Mouse (Mus musculus): ENCODE data around the gene Rad51b. TPM values are rescaled to one million over a fixed set of nuclear protein-coding genes. Genes with fewer than 3 reads are reported as not detected.
A peak's percentile ranks its signal among the peaks of the same experiment; 100 is the strongest.

Gene Rad51b
- polyA plus RNA-seq, 1 experiment from 2014 or later = 3.3 TPM

GRCm38 (mm10) chr12:79610511-79611103 is 313.5 kb downstream of the Rad51b start:
- H3K27ac ChIP-seq = peak overlapping the region; percentile 52
- no peaks in the 10 kb centered on the region for H3K36me3 ChIP-seq
- no peak overlapping the region for H3K4me3 ChIP-seq
- no peaks in the 10 kb centered on the region for H3K27me3 ChIP-seq
- no peak overlapping the region for H3K4me2 ChIP-seq
- ATAC-seq (replicated peaks; ENCODE audit: insufficient number of reproducible peaks, insufficient read depth, low FRiP score, low read depth) = no peak
- H3K4me1 ChIP-seq (replicated peaks) = peaks cover 43% of the 10 kb centered on the region
- no peaks in the 10 kb centered on the region for H3K9me3 ChIP-seq (replicated peaks)
- WGBS = 43% methylated on average over 6 of the region's 6 CpGs
- no peak overlapping the region for H3K9ac ChIP-seq

DNA sequence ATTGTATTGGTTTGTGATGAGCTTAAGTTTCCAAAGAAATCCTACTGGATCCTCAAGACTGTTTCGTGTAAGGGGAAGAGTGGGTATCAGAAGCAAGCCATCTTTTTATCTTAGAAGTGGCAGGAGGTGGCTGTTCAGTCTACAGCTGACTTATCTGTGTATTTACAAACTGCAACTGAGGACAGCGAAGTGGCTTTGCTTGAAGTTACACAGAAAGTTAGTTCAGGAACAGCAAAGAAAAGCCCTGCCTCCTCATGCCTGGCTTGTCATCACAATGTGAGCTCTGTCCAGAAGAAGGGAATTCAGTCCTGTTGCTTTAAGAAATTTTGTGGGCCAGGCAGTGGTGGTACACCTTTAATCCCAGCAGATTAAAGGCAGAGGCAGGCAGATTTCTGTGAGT is 314.6 kb downstream of the Rad51b start:
- H3K27me3 ChIP-seq = no peaks in the 10 kb centered on the region
- peaks cover 43% of the 10 kb centered on the region for H3K4me1 ChIP-seq (replicated peaks)
- 76% methylated on average over 2 of the region's 2 CpGs for WGBS
- H3K9ac ChIP-seq = no peak overlapping the region
- no peaks in the 10 kb centered on the region for H3K9me3 ChIP-seq (replicated peaks)
- no peaks in the 10 kb centered on the region for H3K36me3 ChIP-seq
- peak overlapping the region; percentile 74 for H3K27ac ChIP-seq
- no peak overlapping the region for H3K4me3 ChIP-seq
- no peak for ATAC-seq (replicated peaks; ENCODE audit: insufficient number of reproducible peaks, insufficient read depth, low FRiP score, low read depth)
- H3K4me2 ChIP-seq = no peak overlapping the region

- no peak overlapping the region for H3K4me2 ChIP-seq
- H3K27me3 ChIP-seq = no peaks in the 10 kb centered on the region
- peak; percentile 88 for ATAC-seq (replicated peaks; ENCODE audit: insufficient number of reproducible peaks, insufficient read depth, low FRiP score, low read depth)
- no peaks in the 10 kb centered on the region for H3K36me3 ChIP-seq
- 50% methylated on average over 14 of the region's 14 CpGs for WGBS
- H3K4me1 ChIP-seq (replicated peaks) = peaks cover 43% of the 10 kb centered on the region
- no peak overlapping the region for H3K4me3 ChIP-seq
- H3K27ac ChIP-seq = peak overlapping the region; percentile 74
- H3K9ac ChIP-seq = no peak overlapping the region
- H3K9me3 ChIP-seq (replicated peaks) = no peaks in the 10 kb centered on the region
Observed at GRCm38 (mm10) chr12:79612334-79613060, 315.4 kb downstream of the Rad51b start.

DNA sequence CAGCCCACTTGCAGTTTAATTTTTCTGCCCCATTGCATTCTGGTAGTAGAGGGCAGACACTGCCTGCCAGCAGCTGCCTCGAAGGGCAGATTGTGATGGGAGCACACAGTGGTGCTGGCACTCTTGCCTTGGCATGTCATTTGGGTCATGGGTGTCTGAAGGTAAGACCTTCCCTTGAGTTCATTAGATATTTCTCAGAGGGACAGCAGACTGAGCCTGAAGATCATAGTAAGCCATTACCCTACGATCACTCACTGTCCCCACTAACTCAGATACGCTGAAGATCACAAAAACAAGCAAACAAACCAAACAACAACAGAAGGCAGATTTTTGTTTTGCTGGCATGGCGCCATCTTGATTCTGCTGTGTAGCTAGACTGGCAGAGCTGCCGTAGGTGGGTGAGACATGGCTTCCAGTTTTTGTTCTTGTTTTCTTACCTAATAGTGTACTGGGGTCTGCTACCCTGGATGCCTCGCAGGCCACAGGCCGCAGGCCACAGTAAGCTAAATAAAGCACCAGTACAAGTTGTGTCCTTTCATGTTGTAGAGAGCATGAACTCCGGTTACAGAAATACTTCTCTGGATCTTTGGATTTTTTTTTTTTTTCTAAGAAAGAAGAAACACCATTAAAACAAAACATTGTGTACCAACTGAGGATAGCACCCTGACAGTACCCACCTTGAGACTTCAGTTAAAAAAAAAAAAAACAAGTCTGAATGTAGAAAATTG is 316.1 kb downstream of the Rad51b start:
- H3K27ac ChIP-seq = peak overlapping the region; percentile 74
- peaks cover 43% of the 10 kb centered on the region for H3K4me1 ChIP-seq (replicated peaks)
- H3K9ac ChIP-seq = no peak overlapping the region
- ATAC-seq (replicated peaks; ENCODE audit: insufficient number of reproducible peaks, insufficient read depth, low FRiP score, low read depth) = 0 out of 2 replicates have a peak, but pooled peaks have one; percentile 15
- no peak overlapping the region for H3K4me3 ChIP-seq
- H3K4me2 ChIP-seq = no peak overlapping the region
- H3K9me3 ChIP-seq (replicated peaks) = no peaks in the 10 kb centered on the region
- H3K27me3 ChIP-seq = no peaks in the 10 kb centered on the region
- H3K36me3 ChIP-seq = no peaks in the 10 kb centered on the region
- WGBS = 76% methylated on average over 8 of the region's 8 CpGs

GRCm38 (mm10) chr12:79613846-79614582 is 316.9 kb downstream of the Rad51b start:
- Histone ChIP-seq H3K4me3 (no peak overlapping the region), H3K27me3 (no peaks in the 10 kb centered on the region), H3K36me3 (no peaks in the 10 kb centered on the region), H3K9ac (no peak overlapping the region), H3K9me3 (replicated peaks) (no peaks in the 10 kb centered on the region), H3K4me2 (no peak overlapping the region), H3K27ac (0 out of 2 replicates have a peak overlapping the region, but pooled peaks have one; percentile 47), H3K4me1 (replicated peaks) (peaks cover 43% of the 10 kb centered on the region)
- ATAC-seq (replicated peaks; ENCODE audit: insufficient number of reproducible peaks, insufficient read depth, low FRiP score, low read depth) = no peak
- 72% methylated on average over 9 of the region's 9 CpGs for WGBS

GRCm38 (mm10) chr12:79614583-79614953 is 317.5 kb downstream of the Rad51b start:
- H3K27me3 ChIP-seq = no peaks in the 10 kb centered on the region
- H3K27ac ChIP-seq = peak overlapping the region; percentile 47; the same call in 1 of the 2 replicates
- no peak overlapping the region for H3K4me2 ChIP-seq
- peaks cover 43% of the 10 kb centered on the region for H3K4me1 ChIP-seq (replicated peaks)
- H3K36me3 ChIP-seq = no peaks in the 10 kb centered on the region
- no peak for ATAC-seq (replicated peaks; ENCODE audit: insufficient number of reproducible peaks, insufficient read depth, low FRiP score, low read depth)
- H3K9ac ChIP-seq = no peak overlapping the region
- no peak overlapping the region for H3K4me3 ChIP-seq
- 70% methylated on average over 2 of the region's 2 CpGs for WGBS
- H3K9me3 ChIP-seq (replicated peaks) = no peaks in the 10 kb centered on the region

DNA sequence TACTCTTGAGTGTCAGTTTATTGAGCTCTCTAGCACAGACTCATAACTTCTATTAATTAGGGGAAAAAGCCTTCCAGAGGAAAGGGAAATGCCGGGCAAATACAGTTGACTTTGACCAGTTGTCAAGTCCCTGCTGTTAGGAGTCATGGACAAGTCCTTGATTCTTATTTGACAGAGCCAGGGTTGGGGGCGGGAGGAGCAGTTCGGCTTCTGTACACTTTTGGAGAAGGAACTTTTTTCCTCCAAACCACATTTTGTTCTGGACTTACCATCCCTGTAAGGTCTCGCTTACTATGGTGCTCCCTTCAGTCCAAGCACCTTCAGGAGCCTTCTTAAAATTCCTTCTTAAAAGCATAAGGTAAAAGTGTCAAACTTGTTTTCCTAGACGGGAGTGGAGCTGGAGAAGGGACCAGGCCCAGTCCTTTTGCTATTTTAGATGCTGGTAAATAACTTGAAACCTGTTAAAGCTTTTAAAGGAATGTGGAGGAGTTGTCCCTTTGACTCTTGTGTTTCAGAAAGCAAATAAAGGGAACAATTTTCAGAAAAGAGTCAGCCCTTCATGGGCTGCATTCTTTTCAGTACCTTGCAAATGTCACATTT is 318.7 kb downstream of the Rad51b start:
- no peaks in the 10 kb centered on the region for H3K27me3 ChIP-seq
- no peak for ATAC-seq (replicated peaks; ENCODE audit: insufficient number of reproducible peaks, insufficient read depth, low FRiP score, low read depth)
- no peak overlapping the region for H3K9ac ChIP-seq
- H3K36me3 ChIP-seq = no peaks in the 10 kb centered on the region
- H3K4me3 ChIP-seq = no peak overlapping the region
- H3K27ac ChIP-seq = peak overlapping the region; percentile 39; the same call in 1 of the 2 replicates
- peaks cover 32% of the 10 kb centered on the region for H3K4me1 ChIP-seq (replicated peaks)
- no peak overlapping the region for H3K4me2 ChIP-seq
- 76% methylated on average over 5 of the region's 5 CpGs for WGBS
- H3K9me3 ChIP-seq (replicated peaks) = no peaks in the 10 kb centered on the region

GRCm38 (mm10) chr12:79619009-79619408 is 321.9 kb downstream of the Rad51b start:
- Histone ChIP-seq H3K36me3 (no peaks in the 10 kb centered on the region), H3K27me3 (no peaks in the 10 kb centered on the region), H3K27ac (no peak overlapping the region), H3K9me3 (replicated peaks) (no peaks in the 10 kb centered on the region), H3K9ac (no peak overlapping the region), H3K4me1 (replicated peaks) (peaks cover 8% of the 10 kb centered on the region), H3K4me3 (no peak overlapping the region), H3K4me2 (no peak overlapping the region)
- 83% methylated on average over 1 of the region's 1 CpGs for WGBS
- ATAC-seq (replicated peaks; ENCODE audit: insufficient number of reproducible peaks, insufficient read depth, low FRiP score, low read depth) = no peak

- no peak for ATAC-seq (replicated peaks; ENCODE audit: insufficient number of reproducible peaks, insufficient read depth, low FRiP score, low read depth)
- Histone ChIP-seq H3K36me3 (no peaks in the 10 kb centered on the region), H3K4me1 (replicated peaks) (peaks cover 4% of the 10 kb centered on the region), H3K27ac (no peak overlapping the region), H3K9ac (no peak overlapping the region), H3K9me3 (replicated peaks) (no peaks in the 10 kb centered on the region), H3K4me2 (no peak overlapping the region), H3K4me3 (no peak overlapping the region), H3K27me3 (no peaks in the 10 kb centered on the region)
- 78% methylated on average over 5 of the region's 5 CpGs for WGBS
Observed at GRCm38 (mm10) chr12:79620693-79621092, 323.6 kb downstream of the Rad51b start.

- H3K4me2 ChIP-seq = no peak overlapping the region
- H3K9ac ChIP-seq = no peak overlapping the region
- no peaks in the 10 kb centered on the region for H3K36me3 ChIP-seq
- whole genome bisulfite sequencing = 82% methylated on average over 1 of the region's 1 CpGs
- H3K4me1 ChIP-seq (replicated peaks) = peaks cover 6% of the 10 kb centered on the region
- ATAC-seq (replicated peaks; ENCODE audit: insufficient number of reproducible peaks, insufficient read depth, low FRiP score, low read depth) = no peak
- H3K9me3 ChIP-seq (replicated peaks) = no peaks in the 10 kb centered on the region
- H3K27ac ChIP-seq = no peak overlapping the region
- no peaks in the 10 kb centered on the region for H3K27me3 ChIP-seq
- no peak overlapping the region for H3K4me3 ChIP-seq
Observed at GRCm38 (mm10) chr12:79623308-79623707, 326.2 kb downstream of the Rad51b start.

All from heart, embryonic 15.5 days (tissue).